Mouse (Mus musculus): ENCODE results near the gene Vmac.

GRCm38 (mm10) chr17:56758132-56758531, 40.3 kb upstream of the Vmac start:
- TF ChIP-seq CTCF (IDR thresholded peaks at IDR 0.05; ENCODE audit: low read depth) (peak; percentile 71), EP300 (IDR thresholded peaks at IDR 0.05; ENCODE audit: low read depth) (no peak)

Measured in liver, postnatal 0 days (tissue).